Mouse (Mus musculus): ENCODE measurements at regions not wholly inside any gene's neighbourhood (a gene's known extent, or its start where the extent isn't known, plus 50 kb on each side); places are given as distances from the start of the nearest gene placed in this dataset.

- no peak for TF ChIP-seq CTCF (IDR thresholded peaks at IDR 0.05; ENCODE audit: insufficient read depth, low read length)
- no peak for TF ChIP-seq POLR2A (IDR thresholded peaks at IDR 0.05; ENCODE audit: borderline replicate concordance, extremely low read depth, low read depth, low read length)
These were observed 743.6 kb downstream of the Adgrl2 start for GRCm38 (mm10) chr3:148246786-148247185.
